ENCODE assay signal across 9 mouse cellular contexts in the genomic region with DNA sequence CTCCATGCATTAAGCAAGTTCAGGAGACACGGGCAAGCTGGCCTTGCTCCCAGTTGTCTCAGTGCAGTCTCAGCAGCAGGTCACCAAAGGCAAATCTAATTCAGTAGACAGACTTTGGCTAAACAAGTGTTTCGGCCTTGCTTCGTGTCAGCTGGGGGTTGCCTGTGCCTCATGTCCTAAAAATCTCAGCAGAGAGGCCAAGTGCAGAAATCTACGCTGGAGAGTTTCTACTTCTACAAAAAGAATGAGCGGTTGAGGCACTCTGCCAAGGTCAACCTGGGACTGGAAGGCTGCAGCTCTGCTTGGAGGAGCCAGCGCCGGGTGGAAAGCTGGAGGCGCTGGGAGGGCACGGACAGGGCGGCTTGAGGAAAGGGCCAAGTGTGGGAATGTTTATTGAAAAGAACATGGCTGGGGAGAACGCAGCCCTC.
DNase-seq lines count a peak whose midpoint lies in the region; ATAC-seq and TF ChIP-seq lines count a peak whose summit lies in the region.
"Had no signal": no experiment of that assay in that cellular context is flagged by ENCODE, and none has a peak within 500 bp of the region (broad histone marks: within the 10 kb centered on the region; RNA-seq: fewer than 3 reads in every experiment).

No protein-coding gene starts in this region.

- H3K4me3 ChIP-seq in midbrain, postnatal 0 days (ENCODE audit: low read depth, low read length), result no peak overlapping the region
- no peak overlapping the region for H3K4me3 ChIP-seq in midbrain, embryonic 13.5 days (replicated peaks)
- H3K4me3 ChIP-seq in heart, embryonic 11.5 days (ENCODE audit: low read depth, low read length), result no peak overlapping the region
- no peak overlapping the region for H3K4me3 ChIP-seq in thymus, adult 2 months (ENCODE audit: control insufficient read depth, insufficient read depth, low read length)
- H3K4me3 ChIP-seq: neural tube, embryonic 12.5 days had no signal

- H3K27me3 ChIP-seq in midbrain, postnatal 0 days (ENCODE audit: insufficient read depth, low read length), result no peaks in the 10 kb centered on the region
- H3K27me3 ChIP-seq in midbrain, embryonic 13.5 days, result peaks cover 16% of the 10 kb centered on the region
- H3K27me3 ChIP-seq in heart, embryonic 11.5 days (ENCODE audit: control insufficient read depth, insufficient read depth, low read length), result no peaks in the 10 kb centered on the region
- H3K27me3 ChIP-seq in thymus, adult 2 months (ENCODE audit: control insufficient read depth, insufficient read depth, low read length), result no peaks in the 10 kb centered on the region
- H3K27me3 ChIP-seq: neural tube, embryonic 12.5 days had no signal

- H3K4me2 ChIP-seq in midbrain, postnatal 0 days (ENCODE audit: low read depth, low read length, poor library complexity, severe bottlenecking), result no peak overlapping the region
- H3K4me2 ChIP-seq in midbrain, embryonic 13.5 days (replicated peaks), result no peak overlapping the region
- H3K4me2 ChIP-seq in heart, embryonic 11.5 days, result peak overlapping the region; percentile 22; the same call in 1 of the 2 replicates
- H3K4me2 ChIP-seq: neural tube, embryonic 12.5 days had no signal

- no peak for ATAC-seq in midbrain, postnatal 0 days (ENCODE audit: low FRiP score)
- ATAC-seq in midbrain, embryonic 13.5 days, result no peak
- ATAC-seq in heart, embryonic 11.5 days (replicated peaks; ENCODE audit: insufficient number of reproducible peaks, low FRiP score, low TSS enrichment), result peak; percentile 75; the same call in 1 of the 2 replicates

- 68% methylated on average over 11 of the region's 11 CpGs for WGBS in midbrain, postnatal 0 days
- 80% methylated on average over 11 of the region's 11 CpGs for WGBS in midbrain, embryonic 13.5 days
- 22% methylated on average over 11 of the region's 11 CpGs for WGBS in heart, embryonic 11.5 days (ENCODE audit: insufficient replicate concordance)
- 97% methylated on average over 11 of the region's 11 CpGs for WGBS in thymus, adult 2 months

- no peak for TF ChIP-seq CTCF in midbrain, postnatal 0 days (IDR thresholded peaks at IDR 0.05)
- TF ChIP-seq CTCF in thymus, adult 2 months (IDR thresholded peaks at IDR 0.05; ENCODE audit: borderline replicate concordance, control insufficient read depth, extremely low read depth, insufficient read depth, low read length, poor library complexity), result no peak

- H3K9me3 ChIP-seq in midbrain, postnatal 0 days (ENCODE audit: low read length), result 0 out of 2 replicates have a peak, but pooled peaks cover 8% of the 10 kb centered on the region
- no peaks in the 10 kb centered on the region for H3K9me3 ChIP-seq in midbrain, embryonic 13.5 days
- no peaks in the 10 kb centered on the region for H3K9me3 ChIP-seq in heart, embryonic 11.5 days (replicated peaks; ENCODE audit: control insufficient read depth, low read length)
- H3K9me3 ChIP-seq: neural tube, embryonic 12.5 days had no signal

- no peak for TF ChIP-seq POLR2A in thymus, adult 2 months (IDR thresholded peaks at IDR 0.05; ENCODE audit: control insufficient read depth, extremely low read depth, insufficient read depth, low read length, poor library complexity)

- H3K36me3 ChIP-seq in midbrain, postnatal 0 days (ENCODE audit: insufficient read depth, low read length), result no peaks in the 10 kb centered on the region
- H3K36me3 ChIP-seq in midbrain, embryonic 13.5 days, result no peaks in the 10 kb centered on the region
- H3K36me3 ChIP-seq in heart, embryonic 11.5 days (ENCODE audit: control insufficient read depth, insufficient read depth, low read length), result no peaks in the 10 kb centered on the region
- no peaks in the 10 kb centered on the region for H3K36me3 ChIP-seq in thymus, adult 2 months (ENCODE audit: control insufficient read depth, insufficient read depth, low read length)
- H3K36me3 ChIP-seq: neural tube, embryonic 12.5 days had no signal

- no peak overlapping the region for H3K9ac ChIP-seq in midbrain, postnatal 0 days (replicated peaks; ENCODE audit: low read length, poor library complexity, severe bottlenecking)
- no peak overlapping the region for H3K9ac ChIP-seq in midbrain, embryonic 13.5 days (replicated peaks)
- no peak overlapping the region for H3K9ac ChIP-seq in heart, embryonic 11.5 days (ENCODE audit: low read depth, low read length)
- H3K9ac ChIP-seq: neural tube, embryonic 12.5 days had no signal

- no peaks in the 10 kb centered on the region for H3K4me1 ChIP-seq in midbrain, postnatal 0 days (ENCODE audit: insufficient read depth, low read length)
- H3K4me1 ChIP-seq in midbrain, embryonic 13.5 days (replicated peaks), result no peaks in the 10 kb centered on the region
- peaks cover 14% of the 10 kb centered on the region; the same call in 1 of the 2 replicates for H3K4me1 ChIP-seq in heart, embryonic 11.5 days (ENCODE audit: control insufficient read depth, insufficient read depth, low read length)
- H3K4me1 ChIP-seq in thymus, adult 2 months (replicated peaks; ENCODE audit: control insufficient read depth, insufficient read depth, low read length), result no peaks in the 10 kb centered on the region
- H3K4me1 ChIP-seq: neural tube, embryonic 12.5 days had no signal

- DNase-seq in midbrain, postnatal 0 days (ENCODE audit: low spot score), result peak; percentile 74
- peak; percentile 8 for DNase-seq in cerebellum, adult 8-10 months
- peak; percentile 70 for DNase-seq in kidney, postnatal 14 days
- peak; percentile 73 for DNase-seq in ovary, adult 18-20 months (ENCODE audit: low spot score)
- DNase-seq in spleen, postnatal 10 days (ENCODE audit: low spot score in 2 of 2), result no peak
- no peak for DNase-seq in thymus, adult 2 months

- H3K27ac ChIP-seq in midbrain, postnatal 0 days (ENCODE audit: low read depth, low read length), result peak overlapping the region; percentile 26; the same call in 1 of the 2 replicates
- no peak overlapping the region for H3K27ac ChIP-seq in midbrain, embryonic 13.5 days
- peak overlapping the region; percentile 94 for H3K27ac ChIP-seq in heart, embryonic 11.5 days (ENCODE audit: low read depth, low read length)
- H3K27ac ChIP-seq in thymus, adult 2 months (ENCODE audit: control insufficient read depth, insufficient read depth, low read length), result no peak overlapping the region
- H3K27ac ChIP-seq: neural tube, embryonic 12.5 days had no signal

Comparison
In these comparisons a context has a peak if more than half of its experiments do, and no peak if none do; other contexts are left out.
1. H3K27ac ChIP-seq: peak in midbrain, postnatal 0 days (single experiment) and heart, embryonic 11.5 days (single experiment); none in midbrain, embryonic 13.5 days (single experiment) and thymus, adult 2 months (single experiment).
2. DNase-seq: peak in midbrain, postnatal 0 days (single experiment), cerebellum, adult 8-10 months (single experiment), kidney, postnatal 14 days (single experiment) and ovary, adult 18-20 months (single experiment); none in spleen, postnatal 10 days (0 of 2) and thymus, adult 2 months (single experiment).